Mouse (Mus musculus) ES-Bruce4 (cell line): ENCODE measurements around the gene Uaca. TPM values are rescaled to one million over a fixed set of nuclear protein-coding genes. Genes with fewer than 3 reads are reported as not detected.

ENCODE experiments used
- H3K27ac ChIP-seq: 2 replicates; pipeline ENCODE4 v1.5.1; 2012; ENCODE audit warnings: low read length, inconsistent platforms; ENCODE audit not compliant: insufficient read depth
- H3K27me3 ChIP-seq: 2 replicates; pipeline ENCODE4 v1.6.1; 2012; ENCODE audit warnings: mild to moderate bottlenecking, low read length, inconsistent platforms; ENCODE audit not compliant: control insufficient read depth, poor library complexity, insufficient read depth, severe bottlenecking
- H3K36me3 ChIP-seq: 2 replicates; pipeline ENCODE4 v1.6.1; 2012; ENCODE audit warnings: inconsistent platforms, mild to moderate bottlenecking, low read length, moderate library complexity; ENCODE audit not compliant: control insufficient read depth, poor library complexity, insufficient read depth, severe bottlenecking
- H3K4me1 ChIP-seq: one replicate; pipeline ENCODE4 v1.8.1; 2011; ENCODE audit warnings: low read length; ENCODE audit not compliant: control insufficient read depth, insufficient read depth
- H3K4me3 ChIP-seq: 2 replicates; pipeline ENCODE4 v1.5.1; 2011; ENCODE audit warnings: low read depth, mild to moderate bottlenecking, low read length
- H3K9ac ChIP-seq: 2 replicates; pipeline ENCODE4 v1.6.1; 2012; ENCODE audit warnings: low read depth, mild to moderate bottlenecking, inconsistent platforms; ENCODE audit not compliant: poor library complexity, severe bottlenecking
- H3K9me3 ChIP-seq: replicated peaks from 2 replicates; pipeline ENCODE4 v1.6.1; 2012; ENCODE audit warnings: mild to moderate bottlenecking, low read length, inconsistent platforms; ENCODE audit not compliant: control insufficient read depth, poor library complexity, insufficient read depth, severe bottlenecking
- CTCF ChIP-seq: IDR thresholded peaks from one replicate; pipeline ENCODE4 v1.8.1; 2011; ENCODE audit warnings: low read depth, low read length
- EP300 ChIP-seq: IDR thresholded peaks from 2 replicates; pipeline ENCODE4 v1.6.1; 2011; ENCODE audit warnings: low read depth, low read length; ENCODE audit not compliant: insufficient read depth
- POLR2A ChIP-seq: IDR thresholded peaks from one replicate; pipeline ENCODE4 v1.8.1; 2011; ENCODE audit warnings: low read length; ENCODE audit not compliant: insufficient read depth
- polyA plus RNA-seq: library from polyadenylated mRNA; stranded (reverse); fragments of >200 nt; gene quantifications from 2 replicates; pipeline ENCODE4 v1.2.4, GENCODE M21; 2011; ENCODE audit warnings: low read depth; ENCODE audit not compliant: missing spikeins, insufficient read depth, insufficient read length

Gene Uaca
- polyA plus RNA-seq, 1 experiment = 29.7 TPM

DNA sequence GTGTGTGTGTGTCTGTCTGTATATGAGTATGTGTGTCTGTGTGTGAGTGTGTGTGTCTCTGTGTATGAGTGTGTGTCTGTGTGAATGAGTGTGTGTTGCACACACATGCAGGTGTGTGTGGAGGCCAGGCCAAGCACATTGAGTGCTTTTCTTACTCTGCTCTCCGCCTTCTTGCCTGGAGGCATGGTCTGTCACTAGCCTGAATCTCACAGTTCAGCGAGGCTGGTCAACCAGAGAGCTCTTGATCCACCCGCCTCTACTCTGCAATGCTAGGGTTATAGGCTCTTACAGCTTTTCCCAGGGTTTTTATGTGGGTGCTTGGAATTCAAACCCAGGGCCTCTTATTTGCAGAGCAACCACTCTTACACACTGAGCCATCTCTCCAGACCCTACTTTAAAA, 84.3 kb downstream of the Uaca start:
- Histone ChIP-seq H3K4me1 (no peaks in the 10 kb centered on the region), H3K9ac (no peak overlapping the region), H3K27me3 (no peaks in the 10 kb centered on the region), H3K4me3 (no peak overlapping the region), H3K9me3 (no peaks in the 10 kb centered on the region), H3K36me3 (no peaks in the 10 kb centered on the region), H3K27ac (no peak overlapping the region)
- TF ChIP-seq EP300 (no peak), POLR2A (no peak), CTCF (no peak)

DNA sequence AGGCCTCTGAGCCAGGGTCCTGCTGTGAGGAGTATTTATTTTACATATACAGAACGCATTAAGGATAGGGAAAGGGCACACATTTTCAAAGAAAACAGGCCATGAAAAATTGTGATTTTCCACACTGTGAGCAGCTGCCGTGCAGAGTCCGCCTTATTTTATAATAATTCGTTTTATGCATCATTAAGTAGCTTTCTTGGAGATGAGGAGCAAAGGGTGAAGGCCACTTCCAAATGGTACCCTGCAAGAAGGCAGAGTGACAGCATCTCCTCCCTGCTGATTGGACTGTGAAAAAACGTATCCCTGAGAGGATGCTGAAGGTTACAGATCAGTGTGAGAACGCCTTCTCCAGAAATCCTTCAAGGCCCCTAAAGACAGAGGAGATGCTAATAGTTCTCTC, 90.8 kb downstream of the Uaca start:
- no peak overlapping the region for H3K27ac ChIP-seq
- no peak for TF ChIP-seq POLR2A
- TF ChIP-seq CTCF = no peak
- no peak for TF ChIP-seq EP300
- no peaks in the 10 kb centered on the region for H3K4me1 ChIP-seq
- H3K36me3 ChIP-seq = no peaks in the 10 kb centered on the region
- H3K4me3 ChIP-seq = no peak overlapping the region
- no peaks in the 10 kb centered on the region for H3K27me3 ChIP-seq
- no peaks in the 10 kb centered on the region for H3K9me3 ChIP-seq
- no peak overlapping the region for H3K9ac ChIP-seq

DNA sequence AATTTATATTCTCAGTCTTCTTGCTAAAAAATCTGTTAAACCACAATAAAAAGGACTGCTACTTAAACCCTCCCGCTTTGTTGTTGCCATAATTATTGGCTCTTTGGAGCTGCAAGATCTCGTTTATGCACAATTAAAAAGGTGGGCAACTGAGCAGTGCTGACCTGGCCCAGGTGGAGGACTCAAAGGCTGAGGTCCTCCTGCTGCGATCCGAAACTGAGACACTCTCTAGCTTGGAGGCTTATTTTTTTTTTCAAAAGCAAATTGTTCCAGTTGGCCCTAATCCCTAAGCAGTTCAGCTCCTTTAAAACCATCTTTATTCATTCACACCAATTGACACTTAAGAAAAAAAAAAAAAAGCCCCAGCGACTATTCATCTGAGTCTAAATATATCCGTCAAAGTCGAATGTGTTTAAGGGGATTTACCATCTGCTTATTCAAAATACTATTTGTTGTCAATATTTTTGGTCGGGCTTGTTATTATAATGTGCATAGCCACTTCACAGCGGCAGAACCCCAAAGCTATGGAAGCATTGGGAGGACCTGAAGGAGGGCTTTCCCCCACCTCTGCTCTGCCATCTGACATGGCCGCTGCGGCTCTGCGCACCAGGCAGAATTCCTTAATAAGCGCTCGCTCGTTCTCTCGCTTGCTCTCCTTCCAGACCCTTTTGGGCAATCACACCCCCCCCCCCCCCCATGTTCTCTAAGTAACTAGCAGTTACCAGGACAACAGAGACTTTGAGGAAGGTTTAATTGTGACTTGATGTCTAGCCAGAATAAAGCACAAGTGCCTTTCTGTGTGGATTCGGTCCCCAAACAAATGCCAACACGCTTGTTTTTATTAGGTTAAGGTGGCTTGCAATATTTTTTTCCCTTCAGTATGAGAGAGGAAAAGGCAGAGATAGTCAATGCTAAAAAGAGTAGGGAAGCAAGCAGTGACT, 92.4 kb downstream of the Uaca start:
- Histone ChIP-seq H3K36me3 (no peaks in the 10 kb centered on the region), H3K4me1 (no peaks in the 10 kb centered on the region), H3K27me3 (no peaks in the 10 kb centered on the region), H3K4me3 (no peak overlapping the region), H3K9me3 (no peaks in the 10 kb centered on the region), H3K9ac (no peak overlapping the region), H3K27ac (no peak overlapping the region)
- TF ChIP-seq EP300 (no peak), CTCF (no peak), POLR2A (no peak)

DNA sequence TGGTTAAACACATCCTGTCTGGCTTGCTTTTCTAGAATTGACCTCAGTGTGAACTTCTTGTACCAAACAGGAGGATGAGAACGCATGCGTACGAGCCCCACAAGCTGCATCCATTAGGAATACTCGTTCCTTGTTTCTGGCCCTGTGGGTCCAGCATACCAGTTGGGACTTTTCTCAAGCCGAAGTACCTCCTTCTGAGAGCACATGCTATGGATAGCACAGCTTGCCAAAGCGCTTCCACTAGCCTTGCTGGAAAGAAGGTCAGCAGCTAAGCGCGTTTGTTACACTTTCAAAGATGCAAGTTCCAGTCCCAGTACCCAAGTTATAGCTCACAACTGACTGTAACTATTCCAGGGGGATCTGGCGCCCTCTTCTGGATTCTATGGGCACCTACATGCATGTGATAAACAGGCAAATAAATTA, 93.1 kb downstream of the Uaca start:
- no peak overlapping the region for H3K4me3 ChIP-seq
- H3K27me3 ChIP-seq = no peaks in the 10 kb centered on the region
- H3K9ac ChIP-seq = no peak overlapping the region
- no peaks in the 10 kb centered on the region for H3K9me3 ChIP-seq
- TF ChIP-seq CTCF (no peak), POLR2A (no peak), EP300 (no peak)
- no peaks in the 10 kb centered on the region for H3K36me3 ChIP-seq
- no peaks in the 10 kb centered on the region for H3K4me1 ChIP-seq
- no peak overlapping the region for H3K27ac ChIP-seq

DNA sequence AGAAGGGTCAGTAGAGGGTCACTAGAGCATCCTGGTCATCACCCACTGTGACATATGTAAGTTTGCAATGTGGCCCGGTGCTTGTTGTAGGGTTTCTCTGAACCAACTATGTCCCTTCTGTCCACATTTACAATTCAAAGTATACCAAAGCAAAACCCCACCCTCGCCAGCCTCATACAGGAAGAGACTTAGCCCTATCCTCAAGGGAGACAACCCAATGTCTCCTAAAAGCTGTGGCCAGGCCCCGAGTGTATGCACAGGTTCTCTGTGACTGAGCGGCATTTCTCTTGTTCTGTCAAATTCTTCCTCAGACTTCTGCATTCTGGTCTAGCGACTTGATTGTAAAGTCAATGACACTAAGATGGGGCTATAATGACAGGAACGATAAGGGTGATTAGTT, 99.2 kb downstream of the Uaca start:
- TF ChIP-seq POLR2A (no peak), CTCF (no peak), EP300 (no peak)
- no peaks in the 10 kb centered on the region for H3K27me3 ChIP-seq
- H3K4me1 ChIP-seq = no peaks in the 10 kb centered on the region
- no peak overlapping the region for H3K9ac ChIP-seq
- H3K4me3 ChIP-seq = no peak overlapping the region
- no peaks in the 10 kb centered on the region for H3K36me3 ChIP-seq
- H3K27ac ChIP-seq = no peak overlapping the region
- no peaks in the 10 kb centered on the region for H3K9me3 ChIP-seq

DNA sequence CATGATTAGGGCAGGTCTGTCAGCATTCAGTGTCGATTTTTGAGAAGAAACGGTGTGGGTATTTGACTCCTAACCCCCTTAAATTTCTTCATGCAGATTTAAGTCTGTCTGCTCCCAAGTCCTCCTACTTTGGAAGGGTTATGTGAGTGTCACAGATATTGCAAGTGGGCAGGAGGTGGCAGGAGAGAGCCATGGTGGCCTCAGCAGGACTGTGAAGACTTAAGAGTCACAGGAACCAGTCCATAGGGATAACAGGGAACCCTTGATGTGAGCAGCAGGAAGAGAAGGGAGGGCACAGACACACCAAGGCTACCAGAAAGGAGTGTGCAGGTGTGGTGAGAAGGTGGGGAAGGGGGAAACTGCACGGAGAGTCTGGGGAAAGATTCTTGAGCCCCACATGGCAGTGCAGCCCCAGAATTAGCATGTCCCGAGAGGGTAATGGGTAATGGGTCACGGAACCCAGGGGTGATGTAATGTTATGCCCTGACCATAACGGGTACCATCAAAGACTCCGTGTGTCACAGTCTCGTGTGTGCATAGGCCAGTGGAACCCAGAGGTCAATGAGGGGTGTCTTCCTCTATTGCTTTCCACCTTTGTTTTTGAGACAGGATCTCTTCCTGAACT, 101.3 kb downstream of the Uaca start:
- Histone ChIP-seq H3K36me3 (no peaks in the 10 kb centered on the region), H3K9ac (no peak overlapping the region), H3K9me3 (no peaks in the 10 kb centered on the region), H3K27me3 (no peaks in the 10 kb centered on the region), H3K4me3 (no peak overlapping the region), H3K27ac (no peak overlapping the region), H3K4me1 (peaks cover 3% of the 10 kb centered on the region)
- TF ChIP-seq POLR2A (no peak), CTCF (peak; percentile 61)
